Mouse (Mus musculus) heart, adult 2 months (tissue): ENCODE measurements at regions not wholly inside any gene's neighbourhood (a gene's known extent, or its start where the extent isn't known, plus 50 kb on each side); places are given as distances from the start of the nearest gene placed in this dataset.

Source experiments
- CTCF ChIP-seq: fragments of 200-600 bp; IDR thresholded peaks from 2 replicates; pipeline ENCODE4 v1.8.1; 2022; ENCODE audit warnings: antibody characterized with exemption, mild to moderate bottlenecking, moderate library complexity
- EP300 ChIP-seq: fragments of 200-500 bp; IDR thresholded peaks from 2 replicates; pipeline ENCODE4 v1.6.1; 2011; ENCODE audit warnings: low read depth, low read length, control low read depth; ENCODE audit not compliant: insufficient read depth
- POLR2A ChIP-seq: fragments of 200-500 bp; IDR thresholded peaks from 2 replicates; pipeline ENCODE4 v1.6.1; 2011; ENCODE audit warnings: mild to moderate bottlenecking, low read depth, low read length, control low read depth; ENCODE audit not compliant: insufficient read depth

- no peak for TF ChIP-seq POLR2A
- TF ChIP-seq CTCF = no peak
- TF ChIP-seq EP300 = no peak
Measured at GRCm38 (mm10) chr8:126096056-126096455, 101.1 kb downstream of the Kcnk1 start.
